Mouse (Mus musculus) ES-Bruce4 (cell line): ENCODE measurements around the gene Dpm3.

Experiments used
- CTCF ChIP-seq: IDR thresholded peaks from one replicate; pipeline ENCODE4 v1.8.1; 2011; ENCODE audit warnings: low read depth, low read length
- EP300 ChIP-seq: IDR thresholded peaks from 2 replicates; pipeline ENCODE4 v1.6.1; 2011; ENCODE audit warnings: low read depth, low read length; ENCODE audit not compliant: insufficient read depth
- POLR2A ChIP-seq: IDR thresholded peaks from one replicate; pipeline ENCODE4 v1.8.1; 2011; ENCODE audit warnings: low read length; ENCODE audit not compliant: insufficient read depth

DNA sequence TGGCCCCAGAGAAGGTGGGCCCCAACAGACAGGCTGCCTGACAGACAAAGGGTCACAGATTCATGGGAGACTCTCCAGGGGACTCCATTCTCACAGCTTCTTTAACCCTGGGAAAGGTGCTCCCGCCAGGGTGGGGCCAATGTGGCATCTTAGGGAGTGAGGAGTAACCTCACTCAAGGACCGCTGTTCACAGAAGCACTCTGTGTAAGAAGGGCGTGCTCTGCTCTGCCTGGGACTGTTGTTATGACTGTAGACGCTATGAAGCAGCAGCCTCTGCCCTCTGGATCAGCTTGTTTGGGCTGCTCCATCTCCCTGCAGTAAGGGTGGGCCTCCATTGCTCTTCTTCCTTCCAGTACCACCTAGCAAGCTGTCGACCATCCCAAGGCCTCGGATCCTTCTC, 45.3 kb downstream of the Dpm3 start:
- TF ChIP-seq POLR2A (no peak), CTCF (no peak), EP300 (no peak)
